Mouse (Mus musculus) cerebellum, postnatal 14 days (tissue): ENCODE results near the gene Tnr.
"Not testable (repeated sequence)": the region's sequence is repeated elsewhere in the genome, so short reads cannot be mapped to it uniquely, and the experiment has no call there.

Source experiments
- DNase-seq, 2 experiments: peaks; one replicate each; pipeline ENCODE4 v3.0.0; 2021; ENCODE audit warnings: mixed read lengths in 2 of 2

Gene Tnr

DNA sequence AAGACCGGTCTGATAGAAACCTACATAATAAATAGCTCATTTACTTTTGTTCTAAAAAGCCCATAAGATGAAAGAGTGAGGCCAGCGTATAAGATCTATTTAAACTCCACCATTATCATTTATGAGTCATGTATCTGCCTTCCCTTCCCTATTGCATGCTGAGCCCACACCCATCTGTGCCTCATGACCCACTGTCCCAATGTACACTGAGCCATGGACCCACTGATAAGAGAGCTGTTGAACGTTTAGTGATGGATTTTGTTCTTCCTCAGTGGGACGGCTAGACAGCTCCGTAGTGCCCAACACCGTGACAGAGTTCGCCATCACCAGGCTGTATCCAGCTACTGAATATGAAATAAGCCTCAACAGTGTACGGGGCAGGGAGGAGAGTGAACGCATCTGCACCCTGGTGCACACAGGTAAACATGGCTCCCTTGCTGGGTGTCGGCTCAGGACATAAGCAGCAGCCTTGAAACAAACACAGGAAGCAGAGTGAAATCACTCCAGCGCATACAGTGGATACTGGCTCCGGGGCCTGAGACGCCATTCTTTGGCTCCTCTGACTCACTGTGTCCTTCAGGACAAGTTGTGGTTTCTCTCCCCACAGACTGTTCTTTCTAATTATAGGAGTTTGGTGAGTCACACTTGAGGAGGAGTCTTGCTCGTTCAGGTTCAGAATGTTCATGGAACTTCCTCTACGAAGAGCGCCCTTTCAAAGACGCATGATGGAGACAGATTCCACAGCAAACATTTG, 365.6 kb downstream of the Tnr start:
- DNase-seq, result no peak

DNA sequence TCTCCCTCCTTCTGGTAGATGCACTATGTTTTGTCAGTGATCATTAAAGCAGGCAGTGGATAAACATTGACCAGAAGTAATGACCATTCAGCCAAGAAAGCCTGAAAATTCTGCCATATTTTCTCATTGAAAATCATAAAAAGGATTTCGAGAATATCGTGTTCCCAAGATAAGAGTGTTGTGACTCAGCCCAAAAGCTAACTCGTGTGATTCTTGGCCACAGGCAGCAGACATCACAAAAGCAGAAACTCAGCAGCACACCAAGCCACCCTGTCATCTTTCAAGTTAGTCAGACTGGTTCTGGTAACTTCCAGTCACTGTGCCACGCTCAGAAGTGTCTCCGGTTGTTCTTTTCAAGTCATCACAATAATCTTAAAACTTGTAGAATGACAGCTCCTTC, 367.0 kb downstream of the Tnr start:
- DNase-seq, result no peak

- DNase-seq, result no peak
Observed at GRCm38 (mm10) chr1:159895094-159895493, 371.5 kb downstream of the Tnr start.

DNA sequence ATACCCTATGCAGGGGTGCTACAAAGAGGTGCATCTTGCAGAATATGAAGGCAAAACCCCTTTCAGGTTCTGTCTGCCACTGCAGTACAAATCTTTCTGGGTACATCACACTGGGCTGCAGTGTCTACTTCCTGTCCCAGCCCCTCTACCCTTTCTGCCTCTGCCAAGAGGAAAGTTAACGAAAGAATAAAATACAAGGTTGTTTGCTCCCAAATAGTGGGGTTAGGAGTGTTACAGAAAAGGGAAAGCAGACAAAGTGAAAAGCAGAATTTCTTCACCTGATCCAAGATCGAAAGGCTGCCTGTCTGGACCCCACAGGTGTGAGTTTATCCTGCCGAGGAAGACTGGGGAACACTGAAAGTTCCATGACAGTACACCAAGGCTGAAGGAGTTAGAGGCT, 376.4 kb downstream of the Tnr start:
- no peak for DNase-seq

DNA sequence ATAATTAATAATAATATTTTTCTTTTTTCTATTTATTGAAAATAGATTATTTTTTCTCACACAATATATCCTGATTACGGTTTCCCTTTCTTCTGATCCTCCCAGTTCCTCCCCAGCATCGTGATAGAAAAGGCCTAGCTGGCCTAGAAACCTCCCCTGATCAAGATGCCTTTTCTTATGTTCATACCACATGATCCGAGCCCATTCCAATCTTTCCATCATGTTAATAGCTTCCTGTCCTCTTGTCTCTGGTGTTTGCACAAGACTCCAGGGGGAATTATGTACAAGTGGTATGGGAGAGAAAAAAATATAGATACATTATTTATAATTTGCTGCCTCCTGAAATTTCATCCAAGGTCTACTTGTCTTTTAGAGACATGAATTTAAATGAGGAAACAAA, 377.1 kb downstream of the Tnr start:
- no peak for DNase-seq

DNA sequence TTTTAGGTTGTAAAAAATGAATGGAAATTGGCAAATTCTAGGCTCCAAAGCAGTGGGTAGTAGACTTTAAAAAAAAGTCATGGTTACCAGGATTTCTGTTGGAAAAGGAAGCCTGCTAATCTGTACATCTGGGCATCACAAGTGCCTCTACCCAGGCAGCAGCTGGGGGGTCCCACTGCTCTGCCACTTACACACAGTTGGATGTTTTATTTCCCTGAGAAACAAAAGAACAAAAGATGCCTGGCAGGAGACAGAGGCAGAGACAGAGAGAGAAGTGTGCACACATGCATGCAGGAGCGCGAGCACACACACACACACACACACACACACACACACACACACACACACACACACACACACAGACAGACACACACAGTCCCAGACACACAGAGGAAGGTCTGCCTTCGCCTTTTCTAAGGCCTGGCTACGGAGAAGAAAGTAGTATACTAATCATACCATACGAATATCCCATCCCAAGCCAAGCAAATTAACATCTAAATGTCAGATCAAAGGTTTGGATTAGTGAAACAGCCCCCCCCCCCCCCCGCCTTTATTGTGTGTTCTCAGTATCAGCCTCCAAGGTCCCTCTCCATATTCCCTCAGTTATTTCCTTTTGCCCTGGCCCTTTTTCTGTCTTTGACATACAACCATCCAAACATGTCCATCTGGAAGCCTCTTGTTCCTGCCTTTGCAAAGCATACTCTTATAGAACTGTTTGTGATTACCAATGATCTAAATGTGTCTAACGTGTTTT, 378.0 kb downstream of the Tnr start:
- no peak for DNase-seq

DNA sequence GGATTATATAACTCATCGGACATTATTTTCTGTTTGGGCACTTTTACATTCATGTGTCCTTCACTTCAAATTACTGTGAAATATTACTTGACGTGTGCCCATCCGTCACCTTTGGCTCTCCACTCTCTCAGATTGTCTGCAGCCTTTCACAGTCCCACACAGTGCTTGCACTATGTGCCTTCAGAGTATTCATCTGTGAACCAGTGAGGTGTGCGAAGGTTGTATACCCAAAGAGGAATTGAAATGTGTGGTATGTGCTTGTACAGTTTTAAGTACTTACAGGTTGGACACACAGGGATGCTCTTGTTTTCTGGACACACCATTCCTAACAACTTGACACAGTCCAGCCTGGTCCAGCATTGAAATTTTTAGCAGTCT, 378.5 kb downstream of the Tnr start:
- no peak for DNase-seq

DNA sequence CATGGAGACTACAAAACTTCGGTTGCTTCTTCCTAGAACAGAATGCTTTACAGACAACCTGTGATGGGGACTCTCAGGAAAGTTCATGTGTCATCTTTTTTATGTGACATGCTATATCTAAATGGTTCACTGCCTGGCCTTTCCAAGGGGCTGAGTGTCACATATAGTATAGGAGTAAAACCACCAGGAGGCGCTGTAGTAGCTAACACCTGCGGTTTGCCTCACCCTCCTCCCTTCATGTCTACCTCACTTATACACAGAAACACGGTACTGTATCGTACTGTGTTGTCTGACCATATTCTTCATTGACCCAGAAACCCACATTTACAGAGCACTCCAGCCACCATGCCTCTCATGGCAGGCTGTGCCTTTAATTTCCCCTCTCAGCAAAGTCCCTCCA, 387.4 kb downstream of the Tnr start:
- peak; percentile 32 to 59 for DNase-seq

- no peak for DNase-seq
Observed at GRCm38 (mm10) chr1:159914726-159915125, 391.2 kb downstream of the Tnr start.

- DNase-seq, result peak; percentile 58 to 60
Observed at GRCm38 (mm10) chr1:159920571-159920970, 397.0 kb downstream of the Tnr start.

DNA sequence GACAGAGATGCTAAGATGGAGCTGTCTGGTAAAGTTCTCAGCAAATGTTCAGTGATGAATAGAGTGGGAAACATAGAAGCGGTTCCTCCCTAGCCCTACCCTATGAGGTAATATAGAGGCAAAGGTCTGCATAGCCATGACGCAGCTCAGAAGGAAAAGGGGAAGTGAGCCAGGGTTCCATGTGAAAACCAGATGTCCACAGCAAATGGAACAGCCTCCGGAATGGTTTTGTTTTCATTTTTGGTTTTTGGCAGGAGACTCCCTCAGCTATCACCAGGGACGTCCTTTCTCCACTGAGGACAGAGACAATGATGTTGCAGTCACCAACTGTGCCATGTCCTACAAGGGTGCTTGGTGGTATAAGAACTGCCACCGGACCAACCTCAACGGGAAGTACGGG, 399.4 kb downstream of the Tnr start:
- DNase-seq, result no peak

- no peak for DNase-seq
Observed at GRCm38 (mm10) chr1:159924105-159924504, 400.5 kb downstream of the Tnr start.

GRCm38 (mm10) chr1:159924684-159925083, 401.1 kb downstream of the Tnr start:
- DNase-seq, result no peak

DNA sequence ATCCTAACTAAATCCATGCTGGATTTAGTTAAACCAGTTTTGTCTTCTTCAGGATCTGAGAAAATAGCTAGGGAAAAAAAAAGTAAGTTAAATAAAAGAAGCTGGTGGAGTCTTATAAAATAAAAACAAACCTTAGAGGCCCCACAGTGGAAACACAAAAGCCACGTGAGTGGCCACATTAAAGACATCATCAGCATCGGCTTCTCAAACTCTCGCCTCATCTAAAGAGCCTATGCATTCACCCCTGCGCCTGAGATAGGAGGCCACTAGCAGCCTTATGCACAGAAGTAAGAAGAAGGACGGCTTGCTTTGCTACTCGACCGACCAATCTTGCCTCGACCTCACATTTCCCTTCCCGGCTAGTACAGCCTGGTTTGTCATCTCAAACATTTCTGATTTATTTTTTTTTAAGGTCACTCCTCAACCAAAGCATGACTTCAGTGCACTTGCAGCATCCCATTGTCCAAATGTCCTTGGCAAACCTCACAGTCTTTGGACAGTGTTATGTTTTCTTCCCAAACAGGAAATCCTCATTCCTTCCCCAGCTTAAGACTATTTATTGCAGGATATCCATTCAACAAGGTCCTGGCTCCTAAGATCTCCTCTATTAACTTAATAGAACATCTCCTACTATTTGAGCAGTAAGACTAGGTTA, 405.2 kb downstream of the Tnr start:
- no peak for DNase-seq

DNA sequence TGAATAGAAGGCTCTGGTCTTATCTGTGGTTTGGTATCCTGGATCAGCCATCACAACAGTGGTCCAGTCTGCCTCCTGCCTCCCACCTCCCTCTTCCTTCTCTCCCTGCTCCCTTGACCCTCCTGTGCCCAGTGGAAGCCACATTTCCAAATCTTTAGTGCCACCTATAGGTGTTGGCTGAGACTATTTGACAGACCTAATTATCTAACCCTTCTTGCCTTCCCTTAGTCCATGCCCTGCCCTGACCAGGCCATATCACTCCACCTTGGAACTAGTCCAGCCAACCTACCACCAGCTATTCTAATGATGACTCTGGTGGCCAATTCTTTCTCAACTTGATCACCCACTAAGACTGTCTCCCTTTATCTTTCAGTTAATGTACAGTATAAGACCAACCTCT, 408.5 kb downstream of the Tnr start:
- peak; percentile 14 to 30 for DNase-seq

DNA sequence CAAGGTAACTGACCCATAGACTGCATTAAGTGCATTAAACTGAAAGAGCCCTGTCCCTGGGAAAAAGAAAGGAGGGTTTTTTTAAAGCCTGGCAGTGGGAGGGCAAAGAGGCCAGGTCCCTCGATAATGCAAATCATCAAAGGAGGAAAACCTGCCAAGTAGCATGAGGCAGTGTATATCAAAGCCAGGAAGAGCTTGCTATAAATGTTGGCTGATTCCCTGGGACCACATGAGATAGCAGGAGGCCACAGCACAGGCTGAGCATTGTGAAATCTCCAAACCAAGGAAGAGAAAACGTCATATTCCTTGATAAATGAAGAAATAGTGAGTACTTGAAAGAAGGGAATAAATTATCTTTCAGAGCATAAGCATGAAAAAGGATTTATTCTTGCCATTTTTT, 409.0 kb downstream of the Tnr start:
- DNase-seq, result no peak

- no peak for DNase-seq
Observed at GRCm38 (mm10) chr1:159938449-159938848, 414.9 kb downstream of the Tnr start.

DNA sequence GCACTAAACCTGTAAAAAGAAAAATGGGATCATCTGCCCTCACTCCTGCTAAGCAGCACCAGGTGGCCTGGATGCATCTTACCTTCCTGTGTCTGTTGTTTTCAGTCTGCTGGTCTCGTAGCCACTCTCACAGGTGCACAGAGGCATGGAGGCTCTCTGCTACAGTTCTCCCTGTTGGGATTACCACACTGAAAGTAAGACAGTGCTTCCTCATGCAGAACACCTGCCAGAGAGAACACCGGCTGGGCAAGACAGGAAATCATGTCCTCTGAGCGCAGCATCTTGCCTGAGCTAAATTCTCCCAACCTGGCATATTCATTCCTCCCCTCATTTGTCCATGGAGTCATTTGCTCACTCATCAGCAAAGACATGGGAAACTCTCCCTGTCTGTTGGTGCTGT, 415.8 kb downstream of the Tnr start:
- DNase-seq, result no peak

DNA sequence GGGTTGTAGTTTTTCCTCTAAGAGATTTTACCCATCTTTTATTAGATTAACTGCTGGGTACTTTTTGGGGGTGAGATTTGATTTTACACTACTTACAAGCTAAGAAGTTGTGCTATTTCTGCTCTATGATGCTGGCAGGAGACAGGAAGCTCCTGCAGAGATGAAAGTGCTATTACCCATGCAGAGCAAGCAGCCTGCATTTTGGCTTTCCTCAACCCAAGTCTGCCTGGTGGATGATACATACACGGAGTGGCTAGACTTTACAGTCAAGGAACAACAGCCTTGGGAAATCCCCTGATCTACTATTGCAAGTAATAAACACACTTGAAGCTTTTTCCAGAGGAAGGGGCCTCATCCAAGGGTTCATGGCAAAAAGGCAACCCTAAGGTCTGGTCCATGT, 430.0 kb downstream of the Tnr start:
- no peak for DNase-seq

GRCm38 (mm10) chr1:159963351-159963750, 439.8 kb downstream of the Tnr start:
- DNase-seq, result no peak

DNA sequence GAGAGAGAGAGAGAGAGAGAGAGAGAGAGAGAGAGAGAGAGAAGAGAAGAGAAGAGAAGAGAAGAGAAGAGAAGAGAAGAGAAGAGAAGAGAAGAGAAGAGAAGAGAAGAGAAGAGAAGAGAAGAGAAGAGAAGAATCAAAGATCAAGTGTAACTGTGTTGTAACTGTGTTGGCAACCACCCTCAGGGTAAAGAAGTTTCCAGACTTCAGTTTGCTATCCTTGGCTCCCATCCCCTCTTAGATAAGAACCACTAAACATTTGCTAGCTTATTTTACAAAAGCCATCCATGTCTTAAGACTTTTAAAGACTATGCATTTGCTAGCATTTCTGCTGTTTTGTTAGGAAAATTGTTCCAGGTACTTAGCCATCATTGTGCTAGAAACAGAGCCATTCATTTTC, 442.7 kb downstream of the Tnr start:
- not testable (repeated sequence) for DNase-seq

DNA sequence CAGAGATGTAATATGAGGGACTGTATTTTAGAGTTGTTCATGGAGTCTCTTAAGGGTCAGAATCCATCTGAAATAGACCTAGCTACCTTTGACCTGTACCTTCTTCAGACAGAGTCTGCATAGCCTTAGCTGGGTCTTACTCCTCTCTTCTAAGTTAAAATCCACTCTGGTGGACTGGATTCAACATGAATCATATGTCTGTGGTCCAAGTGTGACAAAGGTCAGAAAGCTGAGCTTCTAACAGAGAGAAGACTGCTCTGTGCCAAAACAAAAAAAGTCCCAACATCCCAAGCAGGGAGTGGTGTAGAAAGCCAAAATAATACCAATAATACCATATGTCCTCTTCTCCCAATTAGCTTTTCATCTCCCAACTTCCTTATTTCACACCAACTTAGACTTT, 444.8 kb downstream of the Tnr start:
- no peak for DNase-seq

DNA sequence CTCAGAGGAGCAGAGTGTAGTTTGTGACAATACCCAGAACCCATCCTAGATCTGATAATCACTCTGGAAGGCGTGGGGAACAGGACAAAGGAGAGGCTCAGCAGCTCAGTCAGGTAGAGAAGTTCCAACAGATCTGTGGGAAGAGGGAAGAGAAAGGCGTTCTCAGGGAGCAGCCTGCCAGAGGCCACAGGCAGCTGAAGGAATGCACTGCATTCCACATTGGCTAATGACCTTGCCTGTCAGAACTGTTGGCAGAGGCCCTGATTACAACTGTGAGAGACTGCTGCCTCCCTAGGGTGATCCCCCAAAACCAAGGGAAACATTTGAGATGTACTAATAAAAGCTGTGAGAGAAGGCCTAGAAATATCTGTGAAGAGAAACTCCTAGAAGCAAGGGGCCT, 454.2 kb downstream of the Tnr start:
- DNase-seq, result peak; percentile 6 to 10

- peak in 1 of 2 experiments; percentile 25 for DNase-seq
Observed at GRCm38 (mm10) chr1:159979096-159979495, 455.5 kb downstream of the Tnr start.
